Mouse (Mus musculus) lung, adult 2 months (tissue): ENCODE measurements around the gene Ptprt. TPM values are rescaled to one million over a fixed set of nuclear protein-coding genes. Genes with fewer than 3 reads are reported as not detected.

ENCODE experiments used
- DNase-seq: peaks from one replicate; pipeline ENCODE4 v3.0.0; 2022
- H3K4me1 ChIP-seq: fragments of 200-500 bp; 2 replicates; pipeline ENCODE4 v1.6.1; 2011; ENCODE audit warnings: low read length; ENCODE audit not compliant: control insufficient read depth, insufficient read depth
- H3K4me3 ChIP-seq: fragments of 200-500 bp; replicated peaks from 2 replicates; pipeline ENCODE3; 2011; ENCODE audit warnings: low read depth, mild to moderate bottlenecking, control low read depth, low read length; ENCODE audit errors: extremely low read depth
- CTCF ChIP-seq: fragments of 200-500 bp; IDR thresholded peaks from 2 replicates; pipeline ENCODE4 v1.5.1; 2011; ENCODE audit warnings: mild to moderate bottlenecking, low read length, control low read depth; ENCODE audit not compliant: insufficient read depth
- POLR2A ChIP-seq: fragments of 200-500 bp; IDR thresholded peaks from 2 replicates; pipeline ENCODE4 v1.6.1; 2011; ENCODE audit warnings: low read depth, mild to moderate bottlenecking, control low read depth, low read length, borderline replicate concordance; ENCODE audit errors: extremely low read depth
- WGBS: fragments of 180-500 bp; shearing (Covaris S2); methylation state at CpG from one replicate; pipeline ENCODE4 v1.1.7; 2018; 5-methylcytosine and 5-hydroxymethylcytosine counted together
- polyA plus RNA-seq: library from polyadenylated mRNA; depleted of rRNA; stranded (reverse); fragments of >200 nt; gene quantifications from 2 replicates; pipeline ENCODE4 v1.2.3, GENCODE M21; 2012

Gene Ptprt
- polyA plus RNA-seq, 1 experiment: 2.7 TPM

GRCm38 (mm10) chr2:161808086-161808801, 852.7 kb downstream of the Ptprt start:
- no peak for DNase-seq

GRCm38 (mm10) chr2:161806287-161807007, 854.5 kb downstream of the Ptprt start:
- 54% methylated on average over 8 of the region's 8 CpGs for WGBS
- H3K4me3 ChIP-seq: no peak overlapping the region
- TF ChIP-seq CTCF (no peak), POLR2A (no peak)
- H3K4me1 ChIP-seq: no peaks in the 10 kb centered on the region
- no peak for DNase-seq

More at GRCm38 (mm10) chr2:161808086-161808801, 852.7 kb downstream of the Ptprt start:
- Histone ChIP-seq H3K4me3 (no peak overlapping the region), H3K4me1 (no peaks in the 10 kb centered on the region)
- 59% methylated on average over 9 of the region's 9 CpGs for WGBS
- TF ChIP-seq CTCF (no peak), POLR2A (no peak)

- DNase-seq: no peak
- no peak overlapping the region for H3K4me3 ChIP-seq
- no peaks in the 10 kb centered on the region for H3K4me1 ChIP-seq
- no peak for TF ChIP-seq CTCF
- no peak for TF ChIP-seq POLR2A
- 80% methylated on average over 6 of the region's 6 CpGs for WGBS
Measured at GRCm38 (mm10) chr2:161799946-161800345, 861.0 kb downstream of the Ptprt start.

- TF ChIP-seq CTCF (no peak), POLR2A (no peak)
- no peak for DNase-seq
- WGBS: 78% methylated on average over 2 of the region's 2 CpGs
- Histone ChIP-seq H3K4me1 (no peaks in the 10 kb centered on the region), H3K4me3 (no peak overlapping the region)
Measured at GRCm38 (mm10) chr2:161767528-161767927, 893.4 kb downstream of the Ptprt start.

GRCm38 (mm10) chr2:161713024-161713423, 947.9 kb downstream of the Ptprt start:
- H3K4me1 ChIP-seq: no peaks in the 10 kb centered on the region
- WGBS: 28% methylated on average over 4 of the region's 4 CpGs
- H3K4me3 ChIP-seq: no peak overlapping the region
- DNase-seq: no peak
- TF ChIP-seq CTCF (no peak), POLR2A (no peak)

- no peak for TF ChIP-seq CTCF
- no peak for TF ChIP-seq POLR2A
- no peaks in the 10 kb centered on the region for H3K4me1 ChIP-seq
- H3K4me3 ChIP-seq: no peak overlapping the region
- DNase-seq: no peak
- WGBS: 73% methylated on average over 5 of the region's 5 CpGs
Measured at GRCm38 (mm10) chr2:161709316-161709715, 951.6 kb downstream of the Ptprt start.

GRCm38 (mm10) chr2:161706386-161706915, 954.5 kb downstream of the Ptprt start:
- no peak overlapping the region for H3K4me3 ChIP-seq
- no peaks in the 10 kb centered on the region for H3K4me1 ChIP-seq
- DNase-seq: no peak
- TF ChIP-seq POLR2A (no peak), CTCF (no peak)
- 86% methylated on average over 7 of the region's 7 CpGs for WGBS

- no peak for DNase-seq
- 46% methylated on average over 8 of the region's 8 CpGs for WGBS
- Histone ChIP-seq H3K4me3 (no peak overlapping the region), H3K4me1 (no peaks in the 10 kb centered on the region)
- TF ChIP-seq CTCF (no peak), POLR2A (no peak)
Measured at GRCm38 (mm10) chr2:161704811-161705210, 956.1 kb downstream of the Ptprt start.

- H3K4me1 ChIP-seq: no peaks in the 10 kb centered on the region
- no peak for DNase-seq
- 34% methylated on average over 9 of the region's 9 CpGs for WGBS
- TF ChIP-seq POLR2A: no peak
- TF ChIP-seq CTCF: no peak
- no peak overlapping the region for H3K4me3 ChIP-seq
Measured at GRCm38 (mm10) chr2:161704410-161704809, 956.5 kb downstream of the Ptprt start.

- no peak for TF ChIP-seq POLR2A
- TF ChIP-seq CTCF: no peak
- Histone ChIP-seq H3K4me1 (no peaks in the 10 kb centered on the region), H3K4me3 (no peak overlapping the region)
- DNase-seq: no peak
- WGBS: 54% methylated on average over 8 of the region's 8 CpGs
Measured at GRCm38 (mm10) chr2:161695819-161696218, 965.1 kb downstream of the Ptprt start.
